Mouse (Mus musculus) liver, postnatal 0 days (tissue): ENCODE measurements at regions not wholly inside any gene's neighbourhood (a gene's known extent, or its start where the extent isn't known, plus 50 kb on each side); places are given as distances from the start of the nearest gene placed in this dataset.

Experiments
- CTCF ChIP-seq: sonication (generic); IDR thresholded peaks from 2 replicates; pipeline ENCODE4 v1.5.1; 2016; ENCODE audit warnings: antibody characterized with exemption, low read depth
- EP300 ChIP-seq: IDR thresholded peaks from 2 replicates; pipeline ENCODE4 v1.6.1; 2016; ENCODE audit warnings: antibody characterized with exemption, low read depth, mild to moderate bottlenecking

- TF ChIP-seq CTCF (peak; percentile 55), EP300 (no peak)
Observed at GRCm38 (mm10) chr17:47297965-47298364, 70.7 kb upstream of the Mrps10 start.
